Mouse (Mus musculus) urinary bladder, postnatal 14 days (tissue): Measurements from ENCODE around the gene Krt19.

Experiments used
- DNase-seq: peaks from one replicate; pipeline ENCODE4 v3.0.0; 2021; ENCODE audit warnings: low spot score

Krt19 gene

DNA sequence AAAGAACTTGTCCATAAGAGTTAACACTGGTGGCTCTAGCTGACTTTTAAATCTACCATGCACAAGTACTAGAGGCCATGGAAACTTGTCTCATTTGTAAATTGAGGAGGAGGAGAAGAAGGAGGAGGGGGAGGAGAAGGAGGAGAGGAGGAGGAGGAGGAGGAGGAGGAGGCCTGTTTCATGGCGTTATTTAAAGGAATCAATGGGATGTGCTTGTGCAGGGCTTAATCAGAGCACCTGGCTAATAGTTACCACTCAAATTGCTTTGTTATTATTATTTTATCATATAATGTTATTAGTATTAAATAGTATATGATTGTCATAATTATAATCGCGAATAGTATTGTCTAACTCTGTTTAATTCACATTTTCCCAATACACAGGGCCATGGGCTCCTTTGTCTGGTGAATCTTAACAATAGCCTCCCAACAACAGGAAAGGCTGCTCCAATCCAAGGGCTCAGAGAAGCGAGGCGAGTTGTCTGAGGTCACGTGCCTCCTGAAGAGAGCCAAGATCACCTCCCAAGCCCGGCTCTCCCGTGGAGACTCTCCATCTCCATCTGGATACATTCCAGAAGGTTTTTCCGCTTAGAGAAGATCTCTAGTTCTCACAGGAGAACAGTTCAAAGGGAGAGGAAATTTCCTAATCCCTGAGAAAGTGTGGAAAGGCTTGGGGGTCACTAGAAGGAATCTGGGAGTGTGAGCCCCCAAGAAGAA, at the start of gene Krt19:
Krt19 (minus strand) TSS at position 51 of the 716 bp plus-strand sequence.
- DNase-seq: no peak

DNA sequence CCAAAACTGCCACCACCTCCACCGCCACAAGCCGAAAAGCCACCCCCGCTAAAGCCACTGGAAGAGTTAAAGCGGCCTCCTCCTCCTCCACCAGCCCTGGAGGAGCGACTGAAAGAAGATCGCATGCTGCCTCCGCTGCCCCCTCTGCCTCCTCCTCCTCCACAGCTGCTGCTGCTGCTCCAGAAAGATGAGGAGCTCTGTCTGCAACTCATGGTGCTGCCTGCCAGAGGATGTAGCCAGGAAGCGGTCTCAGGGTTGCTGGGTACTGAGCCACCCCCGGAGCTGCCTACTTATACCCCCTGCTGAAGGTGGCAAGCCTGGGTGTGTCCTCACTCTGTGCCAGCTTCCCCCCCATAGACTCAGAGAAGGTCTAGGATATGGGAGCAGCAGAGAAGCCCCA, 44.5 kb upstream of the Krt19 start, which contains the start of gene Krt9:
Krt9 (minus strand) TSS at position 255 of the 400 bp plus-strand sequence.
- no peak for DNase-seq

DNA sequence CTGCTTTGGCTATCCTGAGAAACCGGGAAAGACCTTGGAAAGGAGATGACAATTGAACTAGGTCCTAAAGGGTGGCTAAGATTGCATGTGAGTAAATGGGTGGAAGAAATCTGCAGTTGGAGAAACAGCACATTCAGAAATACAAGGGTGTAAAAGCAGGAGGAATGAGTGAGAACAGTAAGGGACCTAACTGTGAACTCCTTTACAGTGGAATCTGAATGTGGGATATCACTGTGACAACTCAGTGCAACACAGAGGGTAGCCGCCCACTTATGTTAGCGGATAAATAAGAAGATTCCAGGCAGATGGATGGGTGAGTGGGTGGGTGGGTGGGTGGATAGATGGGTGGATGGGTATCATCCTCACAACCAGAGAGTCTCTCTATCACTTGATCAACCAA, 43.4 kb upstream of the Krt19 start:
- DNase-seq: no peak

GRCm38 (mm10) chr11:100186736-100187135, 38.3 kb upstream of the Krt19 start:
- DNase-seq: no peak

- DNase-seq: no peak
These were observed 33.3 kb upstream of the Krt19 start for GRCm38 (mm10) chr11:100181725-100182124.

GRCm38 (mm10) chr11:100179260-100179659, 30.8 kb upstream of the Krt19 start:
- DNase-seq: no peak

DNA sequence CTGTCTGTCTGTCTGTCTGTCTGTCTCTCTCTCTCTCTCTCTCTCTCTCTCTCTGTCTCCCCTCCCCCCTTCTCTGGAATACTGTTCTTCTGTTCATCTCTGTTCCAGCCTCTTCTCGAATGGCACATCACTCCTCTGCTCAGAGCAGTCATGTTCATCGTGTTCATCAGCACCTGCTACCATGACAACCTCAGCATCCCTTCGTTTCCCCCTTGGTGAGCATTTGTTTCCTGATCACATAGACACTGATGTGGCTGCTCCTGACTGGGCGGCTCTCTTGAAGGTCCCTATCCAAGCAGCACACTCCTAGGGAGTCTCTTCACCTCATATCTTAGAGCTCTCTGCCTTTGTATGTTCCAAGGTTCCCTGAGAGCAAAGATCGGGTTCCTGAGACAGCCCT, 29.8 kb upstream of the Krt19 start:
- no peak for DNase-seq

DNA sequence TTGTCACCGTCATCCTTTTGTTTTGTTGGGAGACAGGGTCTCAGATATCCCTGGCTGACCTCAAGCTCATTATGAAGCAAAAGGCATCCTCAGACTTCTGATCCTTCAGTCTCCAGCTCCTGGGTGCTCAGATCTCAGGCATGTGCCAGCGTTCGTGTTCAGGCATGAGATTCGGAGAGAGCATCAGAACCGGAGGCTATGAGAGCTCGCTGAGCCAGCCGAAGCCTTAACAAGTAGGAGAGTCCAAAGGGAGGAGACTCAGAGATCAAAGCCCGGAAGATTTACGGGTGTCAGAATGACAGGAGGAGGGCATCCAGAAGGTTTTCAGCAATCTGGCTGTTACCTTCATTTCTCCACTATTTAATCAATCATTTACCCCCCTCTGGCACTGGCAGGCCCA, 28.3 kb upstream of the Krt19 start:
- no peak for DNase-seq

DNA sequence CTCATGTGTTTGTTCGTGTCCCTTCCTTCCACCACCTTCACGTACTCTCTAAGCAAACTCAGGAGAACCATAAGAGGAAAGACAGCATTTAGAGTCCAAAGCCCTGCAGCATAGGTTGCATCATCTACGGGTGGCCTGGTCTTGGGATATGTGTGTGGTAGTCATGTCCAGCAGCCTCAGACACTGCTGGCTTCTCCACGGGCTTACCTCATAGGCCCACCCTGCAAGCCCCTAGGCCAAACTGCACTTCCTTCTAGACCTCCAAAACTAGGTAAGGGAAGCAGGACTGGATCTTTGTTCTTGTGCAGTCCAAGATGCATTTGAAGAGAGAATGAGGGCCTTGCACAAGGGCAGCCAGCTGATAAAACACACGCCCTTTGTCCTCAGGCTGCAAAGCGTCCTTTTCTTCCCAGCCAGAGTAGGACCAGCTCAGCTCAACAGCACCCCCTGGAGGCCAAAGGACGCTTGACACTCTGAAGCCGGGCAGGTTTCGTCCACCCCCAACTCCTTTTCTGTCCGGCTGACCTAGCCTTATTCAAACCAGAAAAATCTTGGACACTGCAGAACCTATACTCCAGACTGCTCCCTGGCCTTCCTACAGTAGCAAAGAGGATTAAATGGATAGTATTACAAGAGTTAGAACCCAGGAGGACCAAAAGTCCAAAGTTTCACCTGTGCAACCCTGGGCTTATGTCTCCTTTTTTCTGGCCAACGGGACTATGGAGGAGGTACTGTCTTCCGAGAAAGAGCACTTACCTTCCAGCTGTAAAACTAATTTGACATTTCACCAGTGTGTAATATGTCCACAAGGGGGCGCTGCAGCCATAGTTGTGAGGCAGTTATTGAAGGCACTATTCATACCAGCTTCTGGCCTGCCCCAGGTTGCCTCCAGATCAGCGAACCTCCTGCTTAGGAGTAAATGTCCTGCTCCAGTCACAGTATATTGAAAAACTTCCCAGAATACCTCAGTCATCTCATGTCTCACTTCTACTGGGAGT, 20.6 kb upstream of the Krt19 start:
- DNase-seq: peak; percentile 88

DNA sequence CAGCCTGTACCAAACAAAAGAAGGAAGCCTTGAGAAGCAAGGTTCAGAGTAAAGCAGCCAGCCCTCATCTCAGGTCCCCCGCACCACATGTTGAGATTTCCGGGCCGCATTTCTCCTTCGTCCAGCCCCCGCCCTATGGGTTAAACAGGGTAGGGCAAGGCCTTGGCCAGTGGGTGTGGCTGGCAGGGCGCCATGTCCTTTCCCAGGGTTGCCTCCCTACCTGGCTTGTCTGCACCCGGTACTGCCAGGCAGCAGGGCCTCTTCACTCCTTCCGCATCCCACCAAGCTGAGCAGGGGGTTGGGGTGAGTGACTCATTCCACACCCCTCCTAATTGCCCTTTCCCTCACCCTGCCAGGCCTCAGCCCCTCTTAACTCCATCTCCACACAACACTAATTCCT, 19.6 kb upstream of the Krt19 start:
- DNase-seq: peak; percentile 94

DNA sequence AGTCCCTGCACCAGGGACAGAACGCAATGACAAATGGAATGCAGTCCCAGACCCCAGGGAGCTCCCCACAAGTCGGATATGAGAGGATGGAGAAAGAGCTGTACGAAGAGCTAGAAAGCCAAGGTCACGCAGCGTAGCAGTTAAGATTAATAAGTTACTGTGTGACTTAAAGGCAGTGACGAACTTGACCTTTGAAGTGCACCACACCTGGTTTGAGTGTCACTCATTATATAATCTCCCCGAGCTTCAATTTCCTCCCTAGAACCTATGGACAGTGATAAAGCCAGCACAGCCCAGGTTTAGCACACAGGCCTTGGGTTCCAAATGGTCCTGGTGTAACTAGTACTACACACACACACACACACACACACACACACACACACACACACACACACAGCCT, 15.9 kb upstream of the Krt19 start:
- no peak for DNase-seq

DNA sequence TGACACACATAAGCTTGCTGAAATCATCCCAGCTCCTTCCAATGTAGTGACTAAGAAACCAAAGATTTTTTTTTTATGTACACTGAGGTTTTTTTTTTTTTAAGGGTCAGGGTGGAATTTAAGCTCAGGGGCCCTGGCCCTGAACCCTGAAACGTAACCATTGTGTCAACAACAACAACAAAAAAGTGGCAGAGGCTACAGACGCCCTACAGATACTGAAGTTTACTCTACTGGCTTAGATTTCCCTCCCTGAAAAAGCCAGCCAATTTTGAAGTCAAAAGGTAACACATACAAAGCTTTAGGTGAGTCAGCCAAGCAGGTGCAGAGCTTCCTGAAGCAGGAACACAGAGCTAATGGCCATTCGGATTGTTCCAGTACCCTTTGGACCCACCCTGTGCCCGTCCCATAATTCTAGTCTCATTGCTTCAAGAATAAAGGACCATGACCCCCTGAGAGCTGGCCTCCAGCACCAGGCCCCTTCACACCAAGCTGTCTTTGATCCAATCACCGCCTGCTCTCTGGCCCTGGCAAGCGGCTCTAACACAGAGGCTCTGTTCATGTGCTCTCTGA, 9.5 kb upstream of the Krt19 start:
- DNase-seq: no peak

- DNase-seq: no peak
These were observed 8.9 kb upstream of the Krt19 start for GRCm38 (mm10) chr11:100157331-100157730.

GRCm38 (mm10) chr11:100155497-100156255, 7.2 kb upstream of the Krt19 start:
- DNase-seq: peak; percentile 73

DNA sequence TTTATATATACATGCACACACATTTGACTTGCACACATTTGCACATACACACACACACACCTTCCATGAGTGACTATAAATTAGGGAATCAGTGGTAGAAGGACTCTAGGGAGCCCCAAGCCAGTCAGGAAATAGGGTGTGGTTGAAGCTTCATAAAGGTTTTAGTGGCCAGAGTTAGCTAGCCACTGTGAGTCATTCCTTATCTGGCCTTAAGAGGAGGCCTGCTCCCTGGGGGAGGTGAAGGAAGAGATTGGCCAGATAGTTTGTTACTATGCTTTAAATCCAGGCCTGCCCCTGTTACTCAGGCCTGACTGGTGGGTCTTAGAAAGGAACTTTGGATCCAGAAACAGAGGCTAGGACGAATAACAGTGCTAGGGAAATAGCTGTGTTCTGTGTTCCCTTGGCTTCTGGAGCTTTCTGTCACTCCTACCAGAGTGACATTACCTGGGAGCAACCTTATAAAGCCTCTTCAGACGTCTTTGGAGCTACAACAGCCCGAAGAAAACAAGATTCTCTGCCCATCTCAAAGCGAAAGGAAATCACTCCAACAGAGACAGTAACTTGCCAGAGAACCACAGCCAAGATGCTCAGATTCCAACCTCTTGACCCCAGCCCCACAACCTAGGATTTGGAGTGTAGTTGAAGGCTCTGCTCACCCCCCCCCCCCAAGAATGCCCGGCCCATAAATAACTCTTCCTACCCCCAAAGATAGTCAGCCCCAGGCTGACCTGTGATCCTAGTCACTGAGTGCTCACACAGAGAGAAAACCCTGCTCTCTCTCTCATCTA, 705 bp downstream of the Krt19 start:
- DNase-seq: no peak

DNA sequence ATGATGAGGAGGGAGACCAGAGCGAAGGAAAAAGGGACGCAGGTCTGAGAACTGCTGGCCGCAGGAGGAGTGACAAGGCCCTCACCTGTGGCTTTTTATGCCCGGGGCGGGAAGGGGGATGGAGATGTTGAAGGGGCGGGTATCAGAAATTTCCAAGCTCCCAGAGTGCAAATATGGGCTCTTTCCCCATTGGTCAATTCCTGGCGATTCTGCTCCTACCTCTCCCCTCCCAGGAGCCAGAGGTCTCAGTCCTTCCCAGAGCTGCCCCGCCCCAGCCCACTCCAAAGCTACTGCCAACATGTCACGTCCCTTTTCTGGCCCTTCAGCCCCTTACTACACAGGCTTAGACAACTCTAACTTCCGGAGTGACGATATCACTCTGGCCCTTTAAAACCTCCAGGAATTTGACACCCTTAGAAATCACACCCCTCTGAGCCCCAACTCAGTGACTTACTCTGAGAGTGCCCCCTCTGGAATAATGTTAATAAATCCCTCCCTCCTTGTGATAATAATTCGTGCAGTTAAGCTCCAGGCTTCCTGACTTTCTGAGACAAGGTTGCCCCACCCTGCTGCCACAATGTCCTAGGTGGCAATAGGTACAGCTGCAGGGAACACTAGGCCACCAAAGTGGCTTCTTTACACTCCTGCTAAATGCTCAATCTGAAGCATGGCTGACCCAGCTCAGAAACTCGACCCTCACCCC, 2.5 kb downstream of the Krt19 start:
- DNase-seq: peak; percentile 87

DNA sequence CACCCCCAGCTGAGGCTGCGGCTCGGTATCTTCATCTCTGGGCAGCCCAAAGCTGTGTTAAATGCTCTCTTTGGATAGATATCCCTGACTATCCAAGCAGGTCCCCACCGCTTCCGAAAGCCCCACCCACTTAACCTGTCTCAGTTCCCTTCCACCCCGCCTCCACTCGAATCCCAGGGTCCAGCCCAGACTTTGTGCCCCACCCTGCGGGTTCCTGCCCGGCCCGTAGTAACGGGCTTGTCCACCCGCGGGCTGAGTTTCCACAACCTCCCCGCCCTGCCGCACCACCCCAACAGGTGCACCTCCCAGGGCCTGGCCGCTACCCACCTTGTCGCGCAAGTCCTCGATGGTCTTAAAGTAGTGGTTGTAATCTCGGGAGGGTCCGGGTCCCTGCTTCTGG, 3.4 kb downstream of the Krt19 start:
- DNase-seq: peak; percentile 66

- DNase-seq: peak; percentile 61
These were observed 7.5 kb downstream of the Krt19 start for GRCm38 (mm10) chr11:100140966-100141365.

- DNase-seq: peak; percentile 45
These were observed 9.1 kb downstream of the Krt19 start for GRCm38 (mm10) chr11:100139391-100139790.

- DNase-seq: peak; percentile 56
These were observed 9.7 kb downstream of the Krt19 start for GRCm38 (mm10) chr11:100138809-100139208.
